Mouse (Mus musculus): ENCODE results near the gene Tango6. TPM values are rescaled to one million over a fixed set of nuclear protein-coding genes. Genes with fewer than 3 reads are reported as not detected.

Gene Tango6
- polyA plus RNA-seq, 1 experiment = 1.8 TPM

GRCm38 (mm10) chr8:106697748-106698248 lies 14.9 kb downstream of the Tango6 start:
- WGBS = 78% methylated on average over 3 of the region's 3 CpGs
- DNase-seq (ENCODE audit: low read depth, low spot score) = no peak

DNA sequence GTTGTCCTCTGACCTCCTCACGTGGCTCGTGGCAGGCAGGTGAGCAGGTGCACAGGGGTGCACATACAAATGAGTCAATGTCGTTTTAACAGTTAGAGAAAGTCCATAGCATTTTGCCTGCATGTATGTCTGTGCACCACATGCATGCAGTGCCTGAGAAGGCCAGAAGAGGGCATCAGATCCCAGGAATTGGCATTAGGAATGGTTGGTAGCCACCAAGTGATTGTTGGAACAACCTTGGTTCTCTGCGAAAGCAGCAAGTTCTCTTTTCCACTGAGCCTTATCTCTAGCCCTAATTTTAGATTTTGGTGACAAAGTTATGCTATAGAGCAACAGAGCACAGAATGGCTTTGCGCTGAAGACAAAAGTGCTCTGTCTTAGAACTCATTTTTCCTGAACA lies 16.7 kb downstream of the Tango6 start:
- 64% methylated on average over 5 of the region's 5 CpGs for WGBS
- no peak for DNase-seq (ENCODE audit: low read depth, low spot score)

GRCm38 (mm10) chr8:106700131-106700530 lies 17.3 kb downstream of the Tango6 start:
- WGBS = 69% methylated on average over 6 of the region's 6 CpGs
- DNase-seq (ENCODE audit: low read depth, low spot score) = no peak

DNA sequence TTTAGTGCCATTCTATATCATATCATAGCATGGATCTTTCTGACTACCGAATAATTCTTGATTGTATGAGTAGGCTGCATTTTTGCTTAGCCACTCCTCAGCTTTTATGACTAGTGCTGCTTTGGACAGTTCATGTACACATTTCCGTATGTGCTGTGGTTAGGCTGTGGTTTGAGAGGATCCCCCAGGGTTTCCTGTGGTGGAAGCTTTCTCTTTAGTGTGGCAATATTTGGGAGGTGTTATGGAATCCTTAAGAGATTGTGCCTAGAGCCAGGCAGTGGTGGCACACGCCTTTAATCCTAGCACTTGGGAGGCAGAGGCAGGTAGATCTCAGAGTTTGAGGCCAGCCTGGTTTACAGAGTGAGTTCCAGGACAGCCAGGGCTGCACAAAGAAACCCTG lies 18.5 kb downstream of the Tango6 start:
- DNase-seq (ENCODE audit: low read depth, low spot score) = no peak
- WGBS = 70% methylated on average over 3 of the region's 3 CpGs

DNA sequence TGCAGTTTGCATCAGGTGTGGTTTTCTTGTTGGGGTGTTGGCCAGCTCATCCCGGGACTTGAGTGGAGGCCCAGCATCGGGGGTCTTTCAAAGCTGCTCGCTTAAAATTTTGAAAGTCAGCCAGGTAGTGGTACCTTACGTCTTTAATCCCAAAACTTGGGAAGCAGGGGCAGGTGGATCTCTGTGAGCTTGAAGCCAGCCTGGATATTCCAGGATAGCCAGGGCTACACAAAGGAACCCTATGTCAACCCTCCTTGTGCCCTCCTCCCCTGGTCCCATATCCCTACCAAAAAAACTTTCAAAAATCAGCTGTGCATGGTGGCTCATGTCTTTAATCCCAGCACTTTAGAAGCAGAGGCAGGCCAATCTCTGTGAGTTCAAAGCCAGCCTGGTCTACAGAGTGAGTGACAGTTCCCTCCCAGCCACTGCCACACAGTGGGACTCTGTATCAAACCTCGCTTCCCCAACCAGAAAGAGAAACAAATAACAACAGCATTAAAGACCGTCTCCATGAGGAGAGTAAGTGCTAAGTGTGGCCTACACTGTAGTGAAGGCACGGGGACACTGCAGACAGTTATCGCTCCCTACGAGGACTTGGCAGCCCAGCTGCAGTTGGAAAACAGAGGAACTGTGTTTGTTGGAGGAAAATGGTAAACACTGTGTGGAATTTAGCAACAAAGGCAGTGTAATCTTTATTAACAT lies 21.5 kb downstream of the Tango6 start:
- DNase-seq (ENCODE audit: low read depth, low spot score) = no peak
- 71% methylated on average over 9 of the region's 9 CpGs for WGBS

DNA sequence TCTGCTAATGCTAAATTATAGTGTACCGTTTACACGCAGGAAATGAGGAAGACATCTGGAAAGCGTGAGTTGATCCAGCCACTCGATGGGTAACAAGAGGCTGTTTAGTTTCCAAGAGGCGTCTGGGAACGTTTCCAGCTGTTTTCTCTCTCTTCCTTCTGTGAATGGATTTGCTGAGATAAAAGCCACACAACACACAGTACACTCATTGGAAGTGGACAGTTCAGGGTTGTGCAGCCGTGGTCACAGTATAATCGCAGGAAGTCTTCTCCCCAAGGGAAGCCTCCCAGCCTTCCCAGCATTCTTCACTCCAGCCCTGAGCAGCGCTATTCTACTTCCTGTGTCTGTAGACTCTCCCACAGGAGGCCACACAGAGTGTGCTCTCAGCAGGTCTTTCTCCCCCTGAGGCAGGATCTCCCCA lies 22.0 kb downstream of the Tango6 start:
- WGBS = 57% methylated on average over 9 of the region's 9 CpGs
- DNase-seq (ENCODE audit: low read depth, low spot score) = no peak

DNA sequence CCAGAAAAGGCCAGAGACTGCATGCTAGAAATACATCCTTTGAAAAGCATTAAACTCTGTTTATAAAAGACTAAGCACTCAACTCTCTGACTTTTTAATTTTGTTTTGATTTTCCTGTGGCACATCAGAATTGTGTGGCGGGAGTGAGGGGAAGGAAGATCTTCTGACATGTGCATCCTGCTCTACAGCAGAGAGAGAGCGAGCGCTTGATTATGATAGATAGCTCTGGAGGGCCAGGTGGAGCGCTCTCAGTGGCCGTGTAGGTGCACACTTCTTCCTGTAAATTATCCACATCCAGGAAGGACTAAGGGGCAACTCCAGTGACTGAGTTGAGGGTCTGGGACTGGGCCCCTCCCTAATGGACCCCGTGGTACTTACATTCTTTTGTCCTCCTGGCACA lies 23.3 kb downstream of the Tango6 start:
- DNase-seq (ENCODE audit: low read depth, low spot score) = no peak
- 86% methylated on average over 6 of the region's 6 CpGs for WGBS

DNA sequence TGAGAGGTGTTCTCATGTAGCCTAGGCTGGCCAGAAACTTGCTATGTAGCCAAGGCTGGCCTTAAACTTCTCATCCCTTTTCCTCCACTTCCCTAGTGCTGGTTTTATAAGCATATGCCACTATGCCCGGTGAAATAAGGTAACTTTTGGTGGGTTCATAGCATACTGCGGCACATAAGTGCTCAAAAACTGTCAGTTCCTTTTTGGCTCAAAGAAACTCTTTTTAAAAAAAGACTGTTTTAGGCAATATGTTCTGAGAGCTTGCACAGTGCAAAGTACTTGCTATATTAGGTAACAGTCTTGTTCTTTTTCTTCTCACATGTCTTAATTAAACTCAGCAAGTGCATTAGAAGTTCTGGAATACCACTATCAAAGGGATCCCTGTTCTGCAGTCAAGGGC lies 27.1 kb downstream of the Tango6 start:
- 94% methylated on average over 2 of the region's 2 CpGs for WGBS
- DNase-seq (ENCODE audit: low read depth, low spot score) = no peak

DNA sequence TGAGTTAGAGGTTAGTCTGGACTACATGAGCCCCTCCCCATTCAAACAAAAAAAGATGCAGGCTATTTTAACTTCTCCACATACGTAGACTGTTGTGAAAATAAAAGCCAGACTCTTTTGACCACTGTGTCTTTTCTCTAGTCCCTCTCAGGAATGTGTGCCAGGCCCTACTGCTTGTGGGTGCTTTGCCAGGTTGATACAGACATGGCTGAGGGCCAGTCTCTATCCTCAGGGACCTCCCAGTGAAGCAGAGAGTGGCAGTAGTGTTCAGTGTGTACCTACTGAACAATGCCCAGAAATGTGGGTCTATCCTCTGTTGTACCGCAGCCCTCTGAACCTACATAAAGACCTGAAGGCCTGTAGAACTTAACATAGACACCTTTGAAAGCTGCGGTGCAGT lies 29.6 kb downstream of the Tango6 start:
- DNase-seq (ENCODE audit: low read depth, low spot score) = no peak

GRCm38 (mm10) chr8:106714297-106714696 lies 31.4 kb downstream of the Tango6 start:
- DNase-seq (ENCODE audit: low read depth, low spot score) = no peak
- 84% methylated on average over 4 of the region's 4 CpGs for WGBS

More for the DNA sequence above, 29.6 kb downstream of the Tango6 start:
- 87% methylated on average over 3 of the region's 3 CpGs for WGBS

- WGBS = 15% methylated on average over 17 of the region's 17 CpGs
Observed at GRCm38 (mm10) chr8:106718091-106718500, 35.2 kb downstream of the Tango6 start.

DNA sequence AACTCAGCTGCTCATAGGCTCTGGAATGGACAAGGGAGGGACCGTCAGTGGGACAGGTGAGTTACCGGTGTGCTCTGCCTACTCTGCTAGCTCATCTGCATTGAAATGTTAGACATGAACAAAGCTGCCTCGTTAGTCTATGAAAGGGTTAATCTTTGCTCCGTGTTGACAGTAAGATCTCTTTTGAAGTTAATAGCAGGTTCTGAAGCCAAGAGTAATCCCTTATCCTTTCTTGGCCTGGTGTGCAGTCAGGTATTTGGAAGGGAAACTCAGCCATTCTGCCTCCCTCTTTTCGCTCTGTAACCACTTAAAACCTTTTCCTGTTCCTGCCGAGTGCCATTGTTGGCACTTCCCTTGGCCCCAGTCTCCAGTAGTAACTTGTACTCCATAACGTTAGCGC lies 38.1 kb downstream of the Tango6 start:
- WGBS = 64% methylated on average over 8 of the region's 8 CpGs
- no peak for DNase-seq (ENCODE audit: low read depth, low spot score)

More at GRCm38 (mm10) chr8:106718091-106718500, 35.2 kb downstream of the Tango6 start:
- DNase-seq (ENCODE audit: low read depth, low spot score) = peak; percentile 39

DNA sequence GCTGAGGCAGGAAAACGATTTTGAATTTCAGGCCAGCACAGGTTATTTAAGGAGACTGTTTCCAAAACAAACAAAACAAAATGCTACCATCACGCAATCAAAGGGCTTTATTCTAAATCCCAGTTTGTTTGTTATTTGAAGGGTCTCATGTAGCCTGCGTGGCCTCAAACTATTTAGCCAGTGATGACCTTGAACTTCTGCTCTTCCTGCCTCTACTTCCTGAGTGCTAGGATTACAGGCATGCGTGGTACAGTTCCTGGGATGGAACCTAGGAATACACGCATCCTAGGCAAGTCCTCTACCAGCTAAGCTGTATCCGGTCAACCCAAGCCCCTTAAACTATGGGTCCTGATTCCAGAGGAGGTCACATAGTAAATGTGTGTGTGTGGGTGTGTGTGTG lies 39.6 kb downstream of the Tango6 start:
- no peak for DNase-seq (ENCODE audit: low read depth, low spot score)

GRCm38 (mm10) chr8:106723921-106724320 lies 41.1 kb downstream of the Tango6 start:
- 83% methylated on average over 2 of the region's 2 CpGs for WGBS
- no peak for DNase-seq (ENCODE audit: low read depth, low spot score)

More for the DNA sequence above, 39.6 kb downstream of the Tango6 start:
- WGBS = 62% methylated on average over 6 of the region's 6 CpGs

DNA sequence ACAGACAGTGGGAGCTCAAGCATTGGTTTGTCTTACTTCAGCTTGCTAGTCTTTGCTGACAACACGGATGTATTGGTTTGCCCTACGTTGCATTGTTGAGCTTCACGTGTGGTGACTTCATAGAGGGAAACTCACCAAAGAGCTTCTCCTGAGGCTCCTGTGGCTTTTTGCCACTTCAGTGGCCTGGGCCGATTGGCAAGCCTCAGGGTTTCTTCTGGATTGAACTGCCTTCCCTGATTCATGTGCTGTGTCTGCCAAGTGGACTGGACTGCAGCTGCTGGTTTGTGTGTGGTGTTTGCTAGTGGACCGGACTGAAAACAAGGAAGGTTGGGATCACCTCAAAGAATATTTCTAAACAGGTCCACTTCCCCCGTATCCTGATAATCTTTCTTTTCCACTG lies 43.7 kb downstream of the Tango6 start:
- DNase-seq (ENCODE audit: low read depth, low spot score) = no peak
- 89% methylated on average over 6 of the region's 6 CpGs for WGBS

DNA sequence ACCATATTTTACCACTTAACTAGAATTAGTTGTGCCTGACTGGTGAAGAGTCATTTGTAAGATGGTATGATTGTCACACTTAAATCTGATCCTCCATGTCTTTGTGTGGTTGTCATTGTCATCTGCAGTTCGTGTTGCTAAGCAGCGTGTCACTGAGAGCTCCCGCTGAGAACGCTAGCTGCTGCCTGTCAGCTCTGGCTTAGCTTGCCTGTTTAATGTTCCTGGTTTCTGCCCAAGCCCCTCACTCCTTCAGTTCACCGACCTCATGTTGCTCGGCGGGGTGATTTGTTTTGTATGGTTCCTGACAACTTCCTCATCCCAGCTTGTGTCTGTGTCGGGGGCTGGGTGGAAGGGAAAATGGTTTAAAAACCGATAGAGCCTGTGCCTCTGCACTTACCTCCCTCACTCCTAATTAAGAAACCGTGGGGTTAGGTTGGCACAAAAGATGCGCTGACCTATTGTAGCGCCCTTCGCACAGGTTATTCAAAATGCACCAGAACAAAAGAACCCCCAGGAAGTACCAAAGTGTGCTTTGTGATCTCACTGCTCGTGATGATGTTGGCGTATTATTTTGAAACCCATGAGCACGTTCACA lies 44.5 kb downstream of the Tango6 start:
- WGBS = 67% methylated on average over 16 of the region's 16 CpGs
- no peak for DNase-seq (ENCODE audit: low read depth, low spot score)

DNA sequence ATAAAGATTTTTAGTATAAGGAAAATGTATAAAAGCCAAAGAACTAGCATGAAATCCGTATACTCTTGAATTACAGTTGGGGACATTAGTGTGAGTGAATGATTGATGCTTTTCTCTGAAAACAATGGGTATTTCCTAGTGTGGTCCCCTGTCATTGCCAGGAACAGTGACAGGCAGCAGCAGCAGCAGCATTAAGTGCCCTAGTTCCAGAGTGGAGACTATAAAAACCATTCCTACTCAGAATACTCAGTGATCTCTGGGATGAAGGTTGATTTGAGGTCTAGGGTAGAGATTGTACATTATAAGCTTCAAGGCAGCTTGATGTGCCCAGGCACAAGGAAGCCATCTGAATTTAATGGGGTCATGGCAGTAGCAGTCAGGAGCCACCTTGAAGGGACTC lies 45.0 kb downstream of the Tango6 start:
- no peak for DNase-seq (ENCODE audit: low read depth, low spot score)
- 84% methylated on average over 1 of the region's 1 CpGs for WGBS

DNA sequence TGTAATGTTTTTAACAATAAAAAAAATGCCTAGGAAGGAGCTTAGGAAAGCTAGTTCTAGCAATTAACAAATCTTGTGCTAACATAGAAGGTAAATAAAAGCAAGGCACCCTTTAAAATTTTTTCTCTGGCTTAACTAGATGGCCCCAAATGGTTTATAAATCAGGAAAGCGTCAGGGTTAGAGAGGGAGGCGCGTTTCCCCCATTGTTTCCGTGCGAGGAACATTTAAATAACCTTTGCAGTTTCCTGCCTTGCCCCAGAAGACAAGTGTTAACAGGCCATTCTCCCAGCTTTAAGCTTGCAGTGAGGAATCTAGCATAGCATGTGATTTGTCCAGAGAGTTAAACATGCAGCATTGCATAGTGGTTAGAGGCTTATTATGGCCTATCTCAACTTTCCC lies 50.1 kb downstream of the Tango6 start:
- 69% methylated on average over 5 of the region's 5 CpGs for WGBS

GRCm38 (mm10) chr8:106733703-106734102 lies 50.8 kb downstream of the Tango6 start:
- WGBS = 79% methylated on average over 3 of the region's 3 CpGs

More for the DNA sequence above, 50.1 kb downstream of the Tango6 start:
- no peak for DNase-seq (ENCODE audit: low read depth, low spot score)

GRCm38 (mm10) chr8:106734222-106734621 lies 51.4 kb downstream of the Tango6 start:
- DNase-seq (ENCODE audit: low read depth, low spot score) = no peak

More at GRCm38 (mm10) chr8:106733703-106734102, 50.8 kb downstream of the Tango6 start:
- DNase-seq (ENCODE audit: low read depth, low spot score) = no peak

Data from large intestine, adult 2 months (tissue).